Mouse (Mus musculus) heart, postnatal 36 days (tissue): ENCODE measurements around the gene Dgcr2. TPM values are rescaled to one million over a fixed set of nuclear protein-coding genes. Genes with fewer than 3 reads are reported as not detected.

Source experiments
- DNase-seq, 2 experiments: peaks; one replicate each; pipeline ENCODE4 v3.0.0; 2021 to 2022
- intact Hi-C: fragments of 180-260 bp; cut with DNase I; formaldehyde crosslinking; loops from one replicate; pipeline ENCODE4 v1.15.1; 2025
- total RNA-seq, 2 experiments: library from RNA; stranded (reverse); gene quantifications; 2 replicates each; pipeline ENCODE4 v1.2.3; 2021

Dgcr2 gene
- total RNA-seq, 2 experiments from 2014 or later = 47.3 to 48.6 TPM

DNA sequence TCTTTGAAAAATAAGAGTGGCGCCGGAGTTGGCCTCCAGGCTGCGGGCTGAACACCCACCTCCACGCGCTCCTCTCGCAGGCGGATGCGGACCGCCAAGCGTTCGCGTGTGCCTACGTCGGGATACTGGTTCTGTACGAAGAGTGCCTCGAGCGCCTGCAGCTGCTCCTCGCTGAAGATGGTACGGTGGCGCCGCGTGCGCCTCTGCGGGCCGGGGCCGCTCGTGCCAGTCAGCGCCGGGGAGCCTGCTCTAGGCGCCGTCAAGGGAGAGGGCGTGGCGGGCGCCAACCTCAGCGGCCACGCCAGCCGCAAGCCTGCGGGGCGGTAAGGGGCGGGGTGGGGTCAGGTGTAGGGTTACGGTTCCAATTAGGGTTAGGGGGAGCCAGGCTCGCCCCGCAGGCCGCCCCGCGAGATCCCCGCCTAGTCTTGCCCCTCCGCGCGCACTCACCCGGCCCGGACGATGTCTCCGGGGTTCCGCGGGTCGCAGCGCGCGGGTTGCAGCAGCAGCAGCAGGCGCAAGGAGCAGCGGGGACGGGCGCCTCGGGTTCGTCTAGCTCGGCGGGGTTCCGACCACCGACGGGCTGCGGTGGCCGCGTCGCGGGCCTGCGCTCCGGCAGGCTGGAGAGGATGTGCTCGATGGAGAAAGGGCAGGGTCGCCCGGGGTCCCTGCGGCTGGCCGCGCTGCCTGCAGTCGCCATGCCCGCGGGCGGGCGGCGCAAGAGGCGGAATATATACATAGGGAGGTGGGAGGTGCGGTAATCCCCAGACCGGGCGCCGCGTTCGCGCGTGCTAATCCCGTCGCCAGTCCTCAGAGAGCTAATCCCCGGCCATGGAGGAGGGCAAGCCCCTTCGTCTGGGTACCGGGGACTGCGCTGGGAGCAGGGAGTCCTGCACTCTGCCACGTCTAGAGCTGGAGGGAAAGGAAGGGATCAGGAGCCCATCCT, 16.2 kb upstream of the Dgcr2 start, which contains the start of gene Gsc2:
TSS of gene Gsc2 (minus strand) at position 753 of the 943 bp plus-strand sequence.
- no peak for DNase-seq
- intact Hi-C loops = no loop called here

GRCm38 (mm10) chr16:17911052-17911595, 12.8 kb upstream of the Dgcr2 start, which contains the start of gene Ess2:
Ess2 (minus strand) TSS chr16:17911348.
- intact Hi-C loops = loop anchor here (1.0 to 2.0 kb wide), 3 partner anchors 10 to 136 kb away; no protein-coding TSS in a partner anchor

GRCm38 (mm10) chr16:17896091-17896490, 2.3 kb downstream of the Dgcr2 start:
- no peak for DNase-seq

More at GRCm38 (mm10) chr16:17911052-17911595, 12.8 kb upstream of the Dgcr2 start, which contains the start of gene Ess2:
- DNase-seq = peak; percentile 86 to 90

GRCm38 (mm10) chr16:17893923-17894322, 4.4 kb downstream of the Dgcr2 start, which contains the start of gene Tssk1:
Tssk1 (plus strand) TSS chr16:17894223.
- no peak for DNase-seq
- intact Hi-C loops = loop anchor here (2.0 kb wide), 1 partner anchor 17 kb away; the partner anchor contains the start of gene Ess2

More at GRCm38 (mm10) chr16:17896091-17896490, 2.3 kb downstream of the Dgcr2 start:
- intact Hi-C loops = no loop called here

DNA sequence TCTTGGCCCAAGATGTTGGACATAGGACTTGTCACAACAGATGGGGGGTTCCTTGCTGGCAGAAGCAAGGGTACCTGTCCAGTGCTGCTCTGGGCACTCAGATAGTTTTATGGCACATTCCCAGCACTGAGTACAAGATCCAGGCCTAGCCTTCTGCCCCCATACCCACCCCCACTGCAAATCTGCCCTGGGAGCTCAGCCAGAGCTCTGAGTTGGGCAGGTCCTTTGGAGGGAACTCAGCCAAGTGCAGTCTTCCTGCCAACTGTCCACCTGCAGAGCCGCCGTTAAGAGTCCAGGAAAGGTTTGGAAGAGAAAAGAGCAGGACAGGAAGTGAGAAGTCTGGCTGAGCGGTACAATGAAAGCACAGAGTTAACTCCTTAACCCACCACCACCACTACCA, 5.8 kb downstream of the Dgcr2 start:
- intact Hi-C loops = loop anchor here (2.0 kb wide), 1 partner anchor 18 kb away; the partner anchor contains the start of gene Ess2
- peak; percentile 42 to 44 for DNase-seq

DNA sequence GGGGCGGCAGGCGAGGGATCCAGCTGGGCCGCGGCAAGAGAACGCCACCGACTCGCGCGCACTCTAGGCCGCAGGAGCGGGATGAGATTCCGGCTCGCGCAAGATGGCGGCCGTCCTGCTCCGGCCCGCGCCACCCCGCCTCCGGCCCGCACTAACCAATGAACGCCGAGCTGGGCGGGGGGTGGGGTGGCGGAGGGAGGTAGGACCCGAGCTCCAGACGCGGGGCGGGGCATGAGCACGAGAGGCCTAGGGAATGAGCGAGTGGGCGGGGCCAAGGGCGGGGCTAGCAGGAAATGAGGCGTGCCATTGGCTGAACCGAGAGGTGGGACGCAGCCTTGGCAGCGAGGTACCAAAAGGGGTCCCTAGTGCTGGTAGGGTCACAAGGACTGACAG, 6.8 kb downstream of the Dgcr2 start, which contains the start of gene Gm20518:
TSS of gene Gm20518 (minus strand) at position 105 of the 393 bp plus-strand sequence.
- peak; percentile 98 to 99 for DNase-seq
- intact Hi-C loops = no loop called here

DNA sequence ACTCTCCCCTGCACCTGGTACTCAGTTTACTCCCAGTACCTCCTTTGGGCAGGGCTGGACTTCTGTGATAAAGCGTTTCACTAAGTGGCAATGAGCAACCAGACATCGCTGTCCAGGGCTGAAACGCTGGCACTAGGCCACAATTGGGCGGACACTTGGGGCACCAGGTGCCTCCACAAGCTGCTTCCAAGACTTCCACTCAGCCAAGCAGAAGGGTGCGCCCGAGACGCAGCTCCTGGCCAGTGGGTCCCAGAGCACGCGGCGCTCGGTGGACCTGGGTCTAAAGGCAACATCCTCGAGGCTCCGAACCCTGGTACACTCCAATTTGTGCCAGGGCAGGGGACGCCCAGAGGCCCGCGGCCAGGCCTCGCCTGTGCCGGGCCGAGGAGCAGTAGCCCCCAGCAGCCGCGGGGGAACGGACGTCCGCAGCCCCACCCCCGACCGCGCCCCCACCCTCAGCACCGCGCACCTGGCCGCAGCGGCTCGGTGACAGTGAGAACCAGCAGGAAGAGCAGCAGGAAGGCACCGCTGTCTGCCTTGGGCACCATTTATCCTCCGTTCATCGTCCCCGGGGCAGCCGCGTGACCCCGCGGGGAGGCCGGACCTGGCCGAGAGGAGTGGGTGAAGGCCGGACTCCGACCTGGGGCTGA, 7.3 kb downstream of the Dgcr2 start:
- intact Hi-C loops = no loop called here
- DNase-seq = peak; percentile 68 to 69

DNA sequence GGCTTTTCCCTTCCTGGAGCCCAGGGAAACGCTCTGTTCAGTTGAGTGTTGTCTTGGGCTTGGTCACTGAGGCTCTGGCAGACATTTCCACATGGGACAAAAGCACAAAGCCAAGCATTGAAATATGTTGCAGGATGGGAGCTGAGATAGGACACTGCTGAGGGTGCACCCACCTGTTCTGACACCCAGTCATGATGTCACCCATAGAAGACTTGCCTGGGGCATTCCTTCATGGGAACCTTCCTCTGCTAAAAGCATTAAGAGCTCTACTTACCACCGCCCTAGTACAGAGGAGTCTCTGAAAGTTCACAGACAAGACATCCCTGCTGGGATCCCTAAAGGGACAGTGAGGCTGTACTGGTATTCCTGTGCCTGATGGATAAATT, 8.0 kb downstream of the Dgcr2 start:
- no peak for DNase-seq
- intact Hi-C loops = no loop called here

DNA sequence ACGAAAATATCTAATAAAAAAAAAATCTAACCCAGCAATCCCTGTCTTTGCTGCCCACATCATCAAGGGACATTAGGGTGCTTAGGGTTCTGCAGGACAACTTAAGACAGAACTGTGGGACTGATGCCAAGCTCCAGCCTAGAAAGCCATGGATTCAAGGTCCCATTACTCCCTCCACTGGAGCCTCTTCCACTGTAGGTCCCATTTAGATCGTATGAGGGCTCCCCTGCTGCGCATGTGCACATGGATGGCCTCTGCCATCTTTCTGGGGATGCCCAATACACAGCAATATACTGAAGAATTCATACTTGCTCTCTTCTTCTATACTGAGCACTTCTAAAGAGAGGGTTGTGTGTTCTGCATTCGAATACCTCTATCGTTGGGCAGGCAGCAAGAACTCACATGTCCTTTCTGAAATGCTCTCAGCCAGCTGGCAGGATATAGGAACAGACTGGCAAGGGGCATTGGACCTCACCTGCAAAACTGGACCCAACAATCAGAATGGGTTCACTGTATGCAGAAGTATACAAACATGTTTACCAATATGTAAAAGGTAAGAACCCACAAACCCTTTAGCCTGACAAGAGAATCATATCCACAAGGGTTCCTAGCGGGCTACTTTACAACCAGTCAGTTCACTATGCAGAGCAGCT, 8.5 kb downstream of the Dgcr2 start:
- intact Hi-C loops = no loop called here
- DNase-seq = no peak

GRCm38 (mm10) chr16:17884116-17884515, 14.2 kb downstream of the Dgcr2 start:
- intact Hi-C loops = no loop called here
- DNase-seq = no peak

GRCm38 (mm10) chr16:17882196-17882595, 16.2 kb downstream of the Dgcr2 start:
- DNase-seq = no peak
- intact Hi-C loops = no loop called here

GRCm38 (mm10) chr16:17879571-17879970, 18.8 kb downstream of the Dgcr2 start:
- no peak for DNase-seq
- intact Hi-C loops = no loop called here

GRCm38 (mm10) chr16:17876096-17876495, 22.3 kb downstream of the Dgcr2 start:
- DNase-seq = no peak
- intact Hi-C loops = no loop called here

DNA sequence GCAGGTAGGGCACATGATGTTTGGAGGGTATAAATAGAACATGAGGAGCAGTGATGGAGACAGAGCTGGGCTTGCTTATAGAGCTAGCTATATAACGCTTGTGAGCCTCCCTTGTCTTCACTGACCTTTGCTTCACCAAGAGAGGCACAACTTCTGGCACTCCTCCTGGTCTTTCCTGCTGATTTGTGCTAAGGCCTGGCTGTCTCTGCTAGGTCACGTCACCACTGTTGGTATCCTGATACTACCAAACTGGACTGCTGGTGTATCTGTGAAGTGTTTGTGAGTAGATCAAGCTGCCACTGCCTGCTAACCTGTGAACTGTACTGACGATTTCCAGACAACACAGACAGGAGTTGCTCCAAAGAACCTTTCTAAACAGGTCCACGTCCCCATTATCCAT, 23.2 kb downstream of the Dgcr2 start:
- intact Hi-C loops = no loop called here
- no peak for DNase-seq

- intact Hi-C loops = no loop called here
- DNase-seq = no peak
Measured at GRCm38 (mm10) chr16:17872995-17873394, 25.4 kb downstream of the Dgcr2 start.

GRCm38 (mm10) chr16:17871248-17871647, 27.1 kb downstream of the Dgcr2 start:
- no peak for DNase-seq
- intact Hi-C loops = no loop called here

DNA sequence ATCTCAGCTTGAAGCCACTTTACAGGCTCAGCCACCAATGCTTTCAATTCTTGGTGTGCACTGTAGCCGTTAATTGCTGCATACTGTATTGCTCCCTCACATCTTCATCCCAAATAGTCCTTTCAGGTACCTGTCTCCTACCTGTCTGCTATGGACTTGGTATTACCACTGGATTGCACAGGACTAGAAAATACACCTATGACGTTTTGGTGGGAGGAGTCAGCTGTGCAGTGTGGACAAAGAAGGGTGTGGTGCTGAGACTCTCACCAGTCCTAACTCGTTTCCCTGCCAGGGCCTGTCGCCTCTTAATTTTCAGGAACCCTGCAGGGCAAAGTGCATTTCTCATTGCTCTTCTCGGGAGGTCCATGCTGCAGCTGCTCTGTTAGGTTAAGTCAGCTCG, 32.6 kb downstream of the Dgcr2 start:
- no peak for DNase-seq
- intact Hi-C loops = no loop called here

DNA sequence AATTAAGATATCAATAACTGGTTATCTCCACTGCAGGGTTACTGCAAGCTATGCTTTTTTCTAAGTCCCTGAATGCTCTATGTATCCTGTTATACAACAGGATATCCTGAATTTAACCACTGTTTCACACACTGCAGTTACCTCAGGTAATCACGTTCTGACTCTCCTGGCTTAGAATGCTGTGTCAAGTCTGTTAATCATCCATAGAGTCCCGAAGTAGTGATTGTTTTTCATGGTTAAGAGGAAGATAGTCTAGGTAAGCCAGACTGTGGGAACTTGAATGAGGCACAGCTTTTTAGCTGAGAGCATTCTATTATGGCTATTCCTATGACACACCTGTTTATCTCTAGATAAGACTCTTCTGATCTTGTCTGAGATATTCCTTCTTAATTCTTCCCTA, 33.1 kb downstream of the Dgcr2 start:
- intact Hi-C loops = no loop called here
- no peak for DNase-seq

DNA sequence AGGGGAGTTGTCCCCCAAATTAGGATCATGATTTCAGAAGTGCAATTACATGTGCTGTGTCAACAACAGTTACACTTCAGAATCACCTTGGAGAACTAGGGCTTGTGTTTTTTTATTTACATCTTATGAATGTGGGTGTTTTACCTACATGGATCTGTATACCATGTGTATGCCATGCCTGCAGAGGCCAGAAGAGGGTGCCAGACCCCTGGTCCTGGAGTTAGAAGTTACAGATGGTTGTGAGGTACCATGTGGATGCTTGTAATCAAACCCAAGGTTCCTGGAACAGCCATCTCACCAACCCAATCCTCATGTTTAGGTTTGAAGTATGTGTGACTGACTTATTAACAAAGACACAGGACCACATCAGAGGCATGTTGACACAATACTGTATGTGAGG, 39.8 kb downstream of the Dgcr2 start:
- intact Hi-C loops = no loop called here
- DNase-seq = no peak

- intact Hi-C loops = no loop called here
- no peak for DNase-seq
Measured at GRCm38 (mm10) chr16:17857157-17857556, 41.2 kb downstream of the Dgcr2 start.
